Mouse (Mus musculus): ENCODE measurements around the gene Aif1l.

Aif1l gene

GRCm38 (mm10) chr2:31998443-31998842 is 48.5 kb downstream of the Aif1l start:
- DNase-seq (ENCODE audit: inconsistent age in 2 of 2, low spot score in 1 of 2), result no peak

GRCm38 (mm10) chr2:32008311-32008710 is 58.4 kb downstream of the Aif1l start:
- no peak for DNase-seq (ENCODE audit: inconsistent age in 2 of 2, low spot score in 1 of 2)

- DNase-seq (ENCODE audit: inconsistent age in 2 of 2, low spot score in 1 of 2), result no peak
Observed at GRCm38 (mm10) chr2:32008716-32009115, 58.8 kb downstream of the Aif1l start.

- no peak for DNase-seq (ENCODE audit: inconsistent age in 2 of 2, low spot score in 1 of 2)
Observed at GRCm38 (mm10) chr2:32019704-32020103, 69.8 kb downstream of the Aif1l start.

- DNase-seq (ENCODE audit: inconsistent age in 2 of 2, low spot score in 1 of 2), result no peak
Observed at GRCm38 (mm10) chr2:32020229-32020628, 70.3 kb downstream of the Aif1l start.

Data from adrenal gland, adult (tissue).